Mouse (Mus musculus) forebrain, embryonic 10.5 days (tissue): ENCODE measurements at regions not wholly inside any gene's neighbourhood (a gene's known extent, or its start where the extent isn't known, plus 50 kb on each side); places are given as distances from the start of the nearest gene placed in this dataset.
A peak's percentile ranks its signal among the peaks of the same experiment; 100 is the strongest.

ENCODE experiments used
- DNase-seq: peaks from one replicate; pipeline ENCODE4 v3.0.0-alpha.2; 2017; ENCODE audit warnings: low spot score; ENCODE audit errors: extremely low spot score
- H3K27ac ChIP-seq: fragments of 300-500 bp; sonication (generic); 2 replicates; pipeline ENCODE4 v1.5.1; 2016; ENCODE audit warnings: mild to moderate bottlenecking
- H3K27me3 ChIP-seq: fragments of 300-500 bp; sonication (generic); 2 replicates; pipeline ENCODE4 v1.6.1; 2016; ENCODE audit warnings: mild to moderate bottlenecking; ENCODE audit not compliant: poor library complexity, severe bottlenecking
- H3K36me3 ChIP-seq: fragments of 300-500 bp; sonication (generic); replicated peaks from 2 replicates; pipeline ENCODE4 v1.6.1; 2016; ENCODE audit warnings: mild to moderate bottlenecking, moderate library complexity
- H3K4me1 ChIP-seq: fragments of 300-500 bp; sonication (generic); 2 replicates; pipeline ENCODE4 v1.6.1; 2016
- H3K4me3 ChIP-seq: fragments of 300-500 bp; sonication (generic); 2 replicates; pipeline ENCODE4 v1.5.1; 2016; ENCODE audit warnings: mild to moderate bottlenecking, moderate library complexity
- H3K9me3 ChIP-seq: fragments of 300-500 bp; sonication (generic); 2 replicates; pipeline ENCODE4 v1.6.1; 2016; ENCODE audit warnings: mild to moderate bottlenecking, moderate library complexity
- WGBS: fragments of 180-500 bp; shearing (Covaris S2); methylation state at CpG from one replicate; pipeline ENCODE4 v1.1.7; 2016; 5-methylcytosine and 5-hydroxymethylcytosine counted together

- H3K9me3 ChIP-seq, result no peaks in the 10 kb centered on the region
- WGBS, result 87% methylated on average over 7 of the region's 7 CpGs
- H3K27me3 ChIP-seq, result no peaks in the 10 kb centered on the region
- H3K27ac ChIP-seq, result no peak overlapping the region
- no peaks in the 10 kb centered on the region for H3K4me1 ChIP-seq
- H3K36me3 ChIP-seq, result no peaks in the 10 kb centered on the region
- no peak for DNase-seq
- H3K4me3 ChIP-seq, result no peak overlapping the region
Observed at GRCm38 (mm10) chr7:40522703-40523267, 375.3 kb upstream of the Vstm2b start.

GRCm38 (mm10) chr7:40536601-40537000 lies 361.5 kb upstream of the Vstm2b start:
- no peak for DNase-seq
- Histone ChIP-seq H3K4me1 (no peaks in the 10 kb centered on the region), H3K36me3 (no peaks in the 10 kb centered on the region), H3K27ac (no peak overlapping the region), H3K27me3 (no peaks in the 10 kb centered on the region), H3K9me3 (no peaks in the 10 kb centered on the region), H3K4me3 (no peak overlapping the region)
- WGBS, result 66% methylated on average over 3 of the region's 3 CpGs

GRCm38 (mm10) chr7:40537621-40538020 lies 360.5 kb upstream of the Vstm2b start:
- no peaks in the 10 kb centered on the region for H3K36me3 ChIP-seq
- H3K27ac ChIP-seq, result no peak overlapping the region
- DNase-seq, result no peak
- H3K4me3 ChIP-seq, result no peak overlapping the region
- no peaks in the 10 kb centered on the region for H3K27me3 ChIP-seq
- H3K9me3 ChIP-seq, result no peaks in the 10 kb centered on the region
- WGBS, result 84% methylated on average over 3 of the region's 3 CpGs
- H3K4me1 ChIP-seq, result no peaks in the 10 kb centered on the region

GRCm38 (mm10) chr7:40539789-40540188 lies 358.3 kb upstream of the Vstm2b start:
- H3K36me3 ChIP-seq, result no peaks in the 10 kb centered on the region
- H3K27me3 ChIP-seq, result no peaks in the 10 kb centered on the region
- H3K4me1 ChIP-seq, result no peaks in the 10 kb centered on the region
- no peak overlapping the region for H3K27ac ChIP-seq
- DNase-seq, result no peak
- WGBS, result 77% methylated on average over 5 of the region's 5 CpGs
- H3K4me3 ChIP-seq, result no peak overlapping the region
- no peaks in the 10 kb centered on the region for H3K9me3 ChIP-seq

- H3K36me3 ChIP-seq, result no peaks in the 10 kb centered on the region
- H3K27me3 ChIP-seq, result no peaks in the 10 kb centered on the region
- no peak overlapping the region for H3K4me3 ChIP-seq
- 88% methylated on average over 4 of the region's 4 CpGs for WGBS
- H3K27ac ChIP-seq, result no peak overlapping the region
- DNase-seq, result no peak
- H3K9me3 ChIP-seq, result no peaks in the 10 kb centered on the region
- no peaks in the 10 kb centered on the region for H3K4me1 ChIP-seq
Observed at GRCm38 (mm10) chr7:40541283-40541682, 356.8 kb upstream of the Vstm2b start.

- Histone ChIP-seq H3K4me3 (no peak overlapping the region), H3K9me3 (no peaks in the 10 kb centered on the region), H3K27ac (no peak overlapping the region), H3K4me1 (peaks cover 10% of the 10 kb centered on the region), H3K36me3 (no peaks in the 10 kb centered on the region), H3K27me3 (no peaks in the 10 kb centered on the region)
- WGBS, result 57% methylated on average over 10 of the region's 10 CpGs
- DNase-seq, result peak; percentile 14
Observed at GRCm38 (mm10) chr7:40563447-40564118, 334.5 kb upstream of the Vstm2b start.

- Histone ChIP-seq H3K27ac (no peak overlapping the region), H3K36me3 (no peaks in the 10 kb centered on the region), H3K4me1 (no peaks in the 10 kb centered on the region), H3K27me3 (no peaks in the 10 kb centered on the region), H3K4me3 (no peak overlapping the region), H3K9me3 (no peaks in the 10 kb centered on the region)
- WGBS, result 93% methylated on average over 4 of the region's 4 CpGs
- DNase-seq, result no peak
Observed at GRCm38 (mm10) chr7:40575971-40576370, 322.2 kb upstream of the Vstm2b start.

GRCm38 (mm10) chr7:40577365-40577764 lies 320.8 kb upstream of the Vstm2b start:
- no peak for DNase-seq
- Histone ChIP-seq H3K27me3 (no peaks in the 10 kb centered on the region), H3K9me3 (no peaks in the 10 kb centered on the region), H3K4me3 (no peak overlapping the region), H3K4me1 (no peaks in the 10 kb centered on the region), H3K27ac (no peak overlapping the region), H3K36me3 (no peaks in the 10 kb centered on the region)
- WGBS, result 80% methylated on average over 4 of the region's 4 CpGs

- Histone ChIP-seq H3K27ac (no peak overlapping the region), H3K4me3 (no peak overlapping the region), H3K27me3 (no peaks in the 10 kb centered on the region), H3K9me3 (no peaks in the 10 kb centered on the region), H3K36me3 (no peaks in the 10 kb centered on the region), H3K4me1 (no peaks in the 10 kb centered on the region)
- WGBS, result 80% methylated on average over 3 of the region's 3 CpGs
- DNase-seq, result no peak
Observed at GRCm38 (mm10) chr7:40620761-40621160, 277.4 kb upstream of the Vstm2b start.

- no peak for DNase-seq
- no peaks in the 10 kb centered on the region for H3K36me3 ChIP-seq
- H3K4me3 ChIP-seq, result no peak overlapping the region
- no peaks in the 10 kb centered on the region for H3K9me3 ChIP-seq
- no peak overlapping the region for H3K27ac ChIP-seq
- no peaks in the 10 kb centered on the region for H3K27me3 ChIP-seq
- H3K4me1 ChIP-seq, result no peaks in the 10 kb centered on the region
- WGBS, result 78% methylated on average over 3 of the region's 3 CpGs
Observed at GRCm38 (mm10) chr7:40622811-40623210, 275.3 kb upstream of the Vstm2b start.

GRCm38 (mm10) chr7:40623286-40623685 lies 274.8 kb upstream of the Vstm2b start:
- WGBS, result 98% methylated on average over 2 of the region's 2 CpGs
- no peak for DNase-seq
- Histone ChIP-seq H3K36me3 (no peaks in the 10 kb centered on the region), H3K27ac (no peak overlapping the region), H3K27me3 (no peaks in the 10 kb centered on the region), H3K9me3 (no peaks in the 10 kb centered on the region), H3K4me3 (no peak overlapping the region), H3K4me1 (no peaks in the 10 kb centered on the region)

- DNase-seq, result no peak
- WGBS, result 89% methylated on average over 3 of the region's 3 CpGs
- no peaks in the 10 kb centered on the region for H3K9me3 ChIP-seq
- H3K27ac ChIP-seq, result no peak overlapping the region
- no peaks in the 10 kb centered on the region for H3K4me1 ChIP-seq
- H3K27me3 ChIP-seq, result no peaks in the 10 kb centered on the region
- H3K4me3 ChIP-seq, result no peak overlapping the region
- H3K36me3 ChIP-seq, result no peaks in the 10 kb centered on the region
Observed at GRCm38 (mm10) chr7:40636369-40636768, 261.8 kb upstream of the Vstm2b start.

GRCm38 (mm10) chr7:40654982-40655381 lies 243.1 kb upstream of the Vstm2b start:
- Histone ChIP-seq H3K36me3 (no peaks in the 10 kb centered on the region), H3K4me1 (peaks cover 14% of the 10 kb centered on the region), H3K4me3 (no peak overlapping the region), H3K27ac (no peak overlapping the region), H3K27me3 (no peaks in the 10 kb centered on the region), H3K9me3 (no peaks in the 10 kb centered on the region)
- no peak for DNase-seq
- WGBS, result 76% methylated on average over 7 of the region's 7 CpGs
